Mouse (Mus musculus) hindbrain, embryonic 14.5 days (tissue): ENCODE data around the gene Gpc6. TPM values are rescaled to one million over a fixed set of nuclear protein-coding genes. Genes with fewer than 3 reads are reported as not detected.

ENCODE experiments used
- ATAC-seq: fragments of 200-750 bp; cut with Nextera tagmentation; 2 replicates; pipeline ENCODE4 v1.8.0; 2017; ENCODE audit warnings: moderate number of reproducible peaks, mild to moderate bottlenecking, moderate TSS enrichment, moderate library complexity; ENCODE audit not compliant: low FRiP score
- DNase-seq: peaks from one replicate; pipeline ENCODE4 v3.0.0-alpha.2; 2015; ENCODE audit warnings: low spot score
- H3K27ac ChIP-seq: fragments of 300-500 bp; sonication (generic); 2 replicates; pipeline ENCODE4 v1.5.1; 2014; ENCODE audit warnings: mild to moderate bottlenecking, moderate library complexity
- H3K27me3 ChIP-seq: fragments of 300-500 bp; sonication (generic); 2 replicates; pipeline ENCODE4 v1.6.1; 2014; ENCODE audit warnings: mild to moderate bottlenecking, low read length, mixed read lengths; ENCODE audit not compliant: control insufficient read depth, insufficient read depth
- H3K36me3 ChIP-seq: fragments of 300-500 bp; sonication (generic); replicated peaks from 2 replicates; pipeline ENCODE4 v1.6.1; 2014; ENCODE audit not compliant: control insufficient read depth, insufficient read depth
- H3K4me1 ChIP-seq: fragments of 300-500 bp; sonication (generic); replicated peaks from 2 replicates; pipeline ENCODE4 v1.6.1; 2014; ENCODE audit warnings: antibody characterized with exemption, low read length, mixed read lengths; ENCODE audit not compliant: control insufficient read depth, insufficient read depth
- H3K4me2 ChIP-seq: fragments of 300-500 bp; sonication (generic); replicated peaks from 2 replicates; pipeline ENCODE4 v1.6.1; 2014; ENCODE audit warnings: mild to moderate bottlenecking, moderate library complexity
- H3K4me3 ChIP-seq: fragments of 300-500 bp; sonication (generic); replicated peaks from 2 replicates; pipeline ENCODE4 v1.5.1; 2014; ENCODE audit warnings: mild to moderate bottlenecking, low read length
- H3K9ac ChIP-seq: fragments of 300-500 bp; sonication (generic); 2 replicates; pipeline ENCODE4 v1.6.1; 2014
- H3K9me3 ChIP-seq: fragments of 300-500 bp; sonication (generic); 2 replicates; pipeline ENCODE4 v1.6.1; 2016; ENCODE audit warnings: low read length; ENCODE audit not compliant: control insufficient read depth
- WGBS: fragments of 180-500 bp; shearing (Covaris S2); extraction: QIAGEN DNeasy Blood & Tissue Kit; methylation state at CpG from one replicate; pipeline ENCODE4 v1.1.7; 2014; 5-methylcytosine and 5-hydroxymethylcytosine counted together
- polyA plus RNA-seq: library from polyadenylated mRNA; unstranded; fragments of >200 nt; fragmentation: Nextera tagmentation; extraction: Ambion mirVana; gene quantifications from 2 replicates; pipeline ENCODE4 v1.2.1, GENCODE M21; 2014

Gene Gpc6
- polyA plus RNA-seq, 1 experiment from 2014 or later: 18.6 TPM

GRCm38 (mm10) chr14:117716305-117716704 is 791.2 kb downstream of the Gpc6 start:
- no peaks in the 10 kb centered on the region for H3K27me3 ChIP-seq
- H3K4me2 ChIP-seq: no peak overlapping the region
- H3K9me3 ChIP-seq: no peaks in the 10 kb centered on the region
- no peaks in the 10 kb centered on the region for H3K36me3 ChIP-seq
- WGBS: 99% methylated on average over 3 of the region's 3 CpGs
- H3K4me3 ChIP-seq: no peak overlapping the region
- DNase-seq (no peak), ATAC-seq (no peak)
- H3K27ac ChIP-seq: no peak overlapping the region
- H3K4me1 ChIP-seq: 0 out of 2 replicates have a peak, but pooled peaks cover 5% of the 10 kb centered on the region
- no peak overlapping the region for H3K9ac ChIP-seq

- Histone ChIP-seq H3K9ac (no peak overlapping the region), H3K4me3 (no peak overlapping the region), H3K9me3 (no peaks in the 10 kb centered on the region), H3K4me2 (no peak overlapping the region), H3K27ac (no peak overlapping the region), H3K36me3 (no peaks in the 10 kb centered on the region), H3K27me3 (no peaks in the 10 kb centered on the region), H3K4me1 (no peaks in the 10 kb centered on the region)
- DNase-seq (no peak), ATAC-seq (no peak)
- WGBS: 84% methylated on average over 2 of the region's 2 CpGs
These were observed 803.6 kb downstream of the Gpc6 start for GRCm38 (mm10) chr14:117728741-117729140.

GRCm38 (mm10) chr14:117755231-117755630 is 830.1 kb downstream of the Gpc6 start:
- H3K4me2 ChIP-seq: no peak overlapping the region
- DNase-seq: no peak
- 83% methylated on average over 7 of the region's 7 CpGs for WGBS
- no peak overlapping the region for H3K4me3 ChIP-seq
- no peaks in the 10 kb centered on the region for H3K27me3 ChIP-seq
- no peaks in the 10 kb centered on the region for H3K36me3 ChIP-seq
- no peak overlapping the region for H3K27ac ChIP-seq
- H3K9ac ChIP-seq: no peak overlapping the region
- no peaks in the 10 kb centered on the region; the same call in 1 of the 2 replicates for H3K4me1 ChIP-seq
- H3K9me3 ChIP-seq: peaks cover 4% of the 10 kb centered on the region; the same call in 1 of the 2 replicates
- ATAC-seq: no peak

GRCm38 (mm10) chr14:117756505-117756904 is 831.4 kb downstream of the Gpc6 start:
- H3K9ac ChIP-seq: no peak overlapping the region
- H3K4me1 ChIP-seq: no peaks in the 10 kb centered on the region; the same call in 1 of the 2 replicates
- H3K27me3 ChIP-seq: no peaks in the 10 kb centered on the region
- no peaks in the 10 kb centered on the region for H3K36me3 ChIP-seq
- ATAC-seq (no peak), DNase-seq (no peak)
- H3K27ac ChIP-seq: no peak overlapping the region
- no peak overlapping the region for H3K4me3 ChIP-seq
- 73% methylated on average over 7 of the region's 7 CpGs for WGBS
- H3K9me3 ChIP-seq: no peaks in the 10 kb centered on the region
- no peak overlapping the region for H3K4me2 ChIP-seq

GRCm38 (mm10) chr14:117757790-117758358 is 832.8 kb downstream of the Gpc6 start:
- DNase-seq: no peak
- H3K27ac ChIP-seq: no peak overlapping the region

GRCm38 (mm10) chr14:117760830-117761517 is 835.9 kb downstream of the Gpc6 start:
- no peaks in the 10 kb centered on the region for H3K27me3 ChIP-seq
- no peak overlapping the region for H3K27ac ChIP-seq
- H3K9me3 ChIP-seq: no peaks in the 10 kb centered on the region
- H3K36me3 ChIP-seq: no peaks in the 10 kb centered on the region
- 48% methylated on average over 4 of the region's 4 CpGs for WGBS
- no peak for DNase-seq
- H3K4me1 ChIP-seq: no peaks in the 10 kb centered on the region; the same call in 1 of the 2 replicates
- no peak overlapping the region for H3K4me3 ChIP-seq
- no peak for ATAC-seq
- no peak overlapping the region for H3K9ac ChIP-seq
- no peak overlapping the region for H3K4me2 ChIP-seq

More at GRCm38 (mm10) chr14:117757790-117758358, 832.8 kb downstream of the Gpc6 start:
- 41% methylated on average over 6 of the region's 6 CpGs for WGBS
- Histone ChIP-seq H3K4me1 (no peaks in the 10 kb centered on the region; the same call in 1 of the 2 replicates), H3K36me3 (no peaks in the 10 kb centered on the region), H3K4me2 (no peak overlapping the region), H3K9ac (no peak overlapping the region), H3K27me3 (no peaks in the 10 kb centered on the region), H3K4me3 (no peak overlapping the region), H3K9me3 (no peaks in the 10 kb centered on the region)
- no peak for ATAC-seq

GRCm38 (mm10) chr14:117762934-117763333 is 837.8 kb downstream of the Gpc6 start:
- 71% methylated on average over 5 of the region's 5 CpGs for WGBS
- Histone ChIP-seq H3K27me3 (no peaks in the 10 kb centered on the region), H3K4me1 (no peaks in the 10 kb centered on the region; the same call in 1 of the 2 replicates), H3K36me3 (no peaks in the 10 kb centered on the region), H3K9me3 (no peaks in the 10 kb centered on the region), H3K9ac (no peak overlapping the region), H3K4me2 (no peak overlapping the region), H3K4me3 (no peak overlapping the region), H3K27ac (no peak overlapping the region)
- no peak for ATAC-seq
- DNase-seq: no peak

GRCm38 (mm10) chr14:117767861-117768260 is 842.7 kb downstream of the Gpc6 start:
- no peak for ATAC-seq
- no peaks in the 10 kb centered on the region for H3K27me3 ChIP-seq
- no peak overlapping the region for H3K4me2 ChIP-seq
- no peaks in the 10 kb centered on the region for H3K9me3 ChIP-seq
- no peak for DNase-seq
- H3K27ac ChIP-seq: no peak overlapping the region
- H3K9ac ChIP-seq: no peak overlapping the region
- 94% methylated on average over 4 of the region's 4 CpGs for WGBS
- H3K36me3 ChIP-seq: no peaks in the 10 kb centered on the region
- no peaks in the 10 kb centered on the region for H3K4me1 ChIP-seq
- H3K4me3 ChIP-seq: no peak overlapping the region

GRCm38 (mm10) chr14:117768697-117769096 is 843.6 kb downstream of the Gpc6 start:
- no peak overlapping the region for H3K9ac ChIP-seq
- no peaks in the 10 kb centered on the region for H3K36me3 ChIP-seq
- ATAC-seq (no peak), DNase-seq (no peak)
- no peaks in the 10 kb centered on the region for H3K9me3 ChIP-seq
- H3K4me3 ChIP-seq: no peak overlapping the region
- H3K4me2 ChIP-seq: no peak overlapping the region
- H3K27me3 ChIP-seq: no peaks in the 10 kb centered on the region
- WGBS: 91% methylated on average over 7 of the region's 7 CpGs
- H3K27ac ChIP-seq: no peak overlapping the region
- H3K4me1 ChIP-seq: 0 out of 2 replicates have a peak, but pooled peaks cover 4% of the 10 kb centered on the region
